Mouse (Mus musculus) retina, postnatal 7 days (tissue): ENCODE results near the gene Zfp989.
"Not testable (repeated sequence)": the region's sequence is repeated elsewhere in the genome, so short reads cannot be mapped to it uniquely, and the experiment has no call there.

Source experiments
- DNase-seq: peaks from one replicate; pipeline ENCODE4 v3.0.0-alpha.2; 2012; ENCODE audit warnings: low read depth, low spot score

Zfp989 gene

DNA sequence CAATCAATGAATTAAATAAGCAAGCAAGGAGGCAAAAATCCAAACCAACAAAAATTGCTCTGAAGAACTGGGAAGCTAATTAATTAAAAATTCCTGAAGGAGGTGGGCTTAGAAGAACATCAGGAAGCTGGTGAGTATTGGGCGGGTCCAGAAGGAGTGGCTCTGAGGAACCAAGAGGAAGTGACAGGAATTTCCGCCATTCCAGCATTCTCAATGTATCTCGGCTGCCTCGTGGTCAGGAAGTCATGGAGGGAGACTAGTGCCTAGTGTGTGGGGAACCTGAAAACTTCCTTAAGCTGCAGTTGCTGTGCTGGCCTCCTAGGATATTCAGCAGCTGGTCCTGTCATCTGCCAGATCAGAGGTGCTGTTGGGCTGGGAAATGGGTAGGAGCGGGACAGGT, at the start of gene Zfp989:
TSS of gene Zfp989 (plus strand) at position 220 of the 400 bp plus-strand sequence.
- DNase-seq = not testable (repeated sequence)

DNA sequence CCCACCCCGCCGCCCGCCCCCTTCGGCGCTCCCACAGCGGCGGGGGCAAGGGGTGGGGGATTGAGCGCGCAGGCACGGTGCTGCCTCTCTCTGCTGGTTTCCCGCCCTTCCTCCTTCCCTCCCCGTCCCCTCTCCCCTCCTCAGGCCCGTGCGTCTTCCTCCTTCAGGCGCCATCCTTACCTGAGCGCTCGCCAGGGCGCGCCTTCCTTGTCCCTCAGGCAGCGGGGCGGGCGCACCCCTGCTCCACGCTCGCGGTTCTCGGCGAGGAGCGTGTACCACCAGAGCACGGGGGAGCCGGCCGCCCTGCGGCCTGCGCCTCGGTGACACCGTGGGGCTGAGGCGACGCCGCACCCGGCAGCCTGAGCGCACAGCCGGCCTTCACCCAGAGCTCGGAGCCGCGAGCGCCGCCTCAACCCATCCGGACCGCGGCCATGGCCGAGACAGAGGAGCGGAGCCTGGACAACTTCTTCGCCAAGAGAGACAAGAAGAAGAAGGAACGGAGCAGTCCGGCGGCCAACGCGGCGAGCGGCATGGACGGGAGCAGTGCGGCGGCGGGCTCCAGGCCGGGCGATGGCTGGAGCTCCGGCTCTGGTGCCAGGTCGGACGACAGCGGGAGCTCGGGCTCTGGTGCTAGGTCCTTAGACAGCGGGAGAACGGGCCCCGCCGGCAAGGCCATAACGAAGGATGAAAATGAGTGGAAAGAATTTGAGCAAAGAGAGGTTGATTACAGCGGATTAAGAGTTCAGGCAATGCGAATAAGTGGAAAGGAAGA, 39.3 kb upstream of the Zfp989 start:
- no peak for DNase-seq

GRCm38 (mm10) chr4:146941691-146942090, 30.1 kb upstream of the Zfp989 start:
- DNase-seq = not testable (repeated sequence)

DNA sequence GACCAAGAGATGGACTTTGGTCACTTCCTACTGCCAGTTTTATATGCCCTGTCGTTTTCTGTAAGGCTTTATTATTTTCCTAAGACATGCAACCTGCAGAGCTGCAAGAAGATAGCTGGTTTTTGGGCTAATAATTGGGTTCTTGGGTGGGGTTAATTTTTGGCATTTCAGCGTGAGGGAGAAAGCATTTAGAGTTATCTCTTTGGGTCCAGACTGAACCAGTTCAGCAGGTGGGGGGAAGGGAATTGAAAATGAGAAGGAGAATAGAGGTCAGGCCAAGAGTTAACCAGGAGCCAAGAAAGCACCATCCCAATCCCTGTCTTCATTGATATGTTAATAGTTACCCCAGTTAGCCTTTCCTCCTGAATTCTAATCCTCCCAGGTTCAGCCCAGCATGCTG, 4.8 kb downstream of the Zfp989 start:
- DNase-seq = not testable (repeated sequence)

GRCm38 (mm10) chr4:147018400-147018799, 46.6 kb downstream of the Zfp989 start:
- DNase-seq = not testable (repeated sequence)

- not testable (repeated sequence) for DNase-seq
Observed at GRCm38 (mm10) chr4:147021550-147021949, 49.8 kb downstream of the Zfp989 start, which contains the start of gene Rex2. Rex2 (plus strand) TSS chr4:147021850.

- not testable (repeated sequence) for DNase-seq
Observed at GRCm38 (mm10) chr4:147026374-147026773, 54.6 kb downstream of the Zfp989 start.

GRCm38 (mm10) chr4:147031308-147032036, 59.7 kb downstream of the Zfp989 start:
- DNase-seq = not testable (repeated sequence)
